Comparison of ENCODE assay signal across 7 mouse cellular contexts in the genomic region with DNA sequence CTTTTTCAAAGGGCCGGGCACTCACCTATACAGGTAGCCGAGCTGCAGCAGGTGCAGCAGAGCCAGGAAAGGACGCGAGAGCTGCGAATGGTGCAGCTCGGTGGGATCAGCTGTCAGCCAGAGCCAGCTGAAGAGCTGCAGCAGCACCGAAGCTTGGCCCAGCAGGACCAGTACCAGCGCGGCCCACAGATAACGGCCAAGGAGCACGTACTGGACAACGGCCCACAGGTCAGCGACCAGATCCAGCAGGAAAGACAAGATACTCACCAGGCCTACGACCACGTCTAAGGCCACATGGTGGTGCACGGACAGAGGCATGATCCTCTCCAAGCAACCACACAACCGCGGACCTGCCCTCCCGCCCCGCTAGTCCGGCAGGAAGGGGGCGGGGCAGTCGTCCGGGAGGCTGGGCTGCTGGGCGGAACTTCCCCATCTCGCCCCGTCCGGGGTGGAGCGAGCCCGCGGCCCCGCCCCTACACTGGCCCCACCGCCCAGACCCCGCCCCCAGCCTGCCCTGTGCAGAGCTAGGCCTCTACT. TPM values are rescaled to one million over a fixed set of nuclear protein-coding genes. Genes with fewer than 3 reads are reported as not detected.
A peak's percentile ranks its signal among the peaks of the same experiment; 100 is the strongest.
DNase-seq lines count a peak whose midpoint lies in the region; ATAC-seq lines count a peak whose summit lies in the region.

Xkr8 (minus strand) TSS at position 399 of the 537 bp plus-strand sequence.

- peak within 1 kb of the TSS; percentile 55 for H3K4me3 ChIP-seq in intestine, embryonic 14.5 days (ENCODE audit: low read depth, low read length)
- H3K4me3 ChIP-seq in limb, embryonic 11.5 days (ENCODE audit: low read depth, low read length): peak within 1 kb of the TSS; percentile 50
- H3K4me3 ChIP-seq in midbrain, embryonic 13.5 days (replicated peaks): peak within 1 kb of the TSS; percentile 60

- peak within 1 kb of the TSS; percentile 53 for H3K9ac ChIP-seq in intestine, embryonic 14.5 days (ENCODE audit: low read length)
- peak within 1 kb of the TSS; percentile 35; the same call in 1 of the 2 replicates for H3K9ac ChIP-seq in limb, embryonic 11.5 days (ENCODE audit: low read length)
- H3K9ac ChIP-seq in midbrain, embryonic 13.5 days (replicated peaks): peak within 1 kb of the TSS; percentile 71

- peak within 1 kb of the TSS; percentile 72 for H3K4me2 ChIP-seq in intestine, embryonic 14.5 days (ENCODE audit: low read length)
- peak within 1 kb of the TSS; percentile 91 for H3K4me2 ChIP-seq in limb, embryonic 11.5 days (ENCODE audit: low read depth, severe bottlenecking)
- H3K4me2 ChIP-seq in midbrain, embryonic 13.5 days (replicated peaks): peak within 1 kb of the TSS; percentile 77

- no peaks in the 10 kb centered on the region for H3K9me3 ChIP-seq in intestine, embryonic 14.5 days (ENCODE audit: control insufficient read depth, low read length)
- H3K9me3 ChIP-seq in limb, embryonic 11.5 days (ENCODE audit: control insufficient read depth, low read length): no peaks in the 10 kb centered on the region
- H3K9me3 ChIP-seq in midbrain, embryonic 13.5 days: no peaks in the 10 kb centered on the region

- peaks cover 8% of the 10 kb centered on the region; the same call in 1 of the 2 replicates for H3K36me3 ChIP-seq in intestine, embryonic 14.5 days (ENCODE audit: control insufficient read depth, insufficient read depth, low read length)
- H3K36me3 ChIP-seq in limb, embryonic 11.5 days (ENCODE audit: control insufficient read depth, insufficient read depth, low read length): no peaks in the 10 kb centered on the region
- peaks cover 11% of the 10 kb centered on the region for H3K36me3 ChIP-seq in midbrain, embryonic 13.5 days

- peaks cover 6% of the 10 kb centered on the region for H3K4me1 ChIP-seq in intestine, embryonic 14.5 days (replicated peaks; ENCODE audit: control insufficient read depth, insufficient read depth, low read length)
- H3K4me1 ChIP-seq in limb, embryonic 11.5 days (ENCODE audit: control insufficient read depth, insufficient read depth, low read length): 0 out of 2 replicates have a peak, but pooled peaks cover 4% of the 10 kb centered on the region
- H3K4me1 ChIP-seq in midbrain, embryonic 13.5 days (replicated peaks): peaks cover 18% of the 10 kb centered on the region

- H3K27ac ChIP-seq in intestine, embryonic 14.5 days (ENCODE audit: low read depth): no peak within 1 kb of the TSS
- no peak within 1 kb of the TSS for H3K27ac ChIP-seq in limb, embryonic 11.5 days (replicated peaks; ENCODE audit: low read depth, low read length)
- H3K27ac ChIP-seq in midbrain, embryonic 13.5 days: 0 out of 2 replicates have a peak within 1 kb of the TSS, but pooled peaks have one; percentile 12

- no peaks in the 10 kb centered on the region for H3K27me3 ChIP-seq in intestine, embryonic 14.5 days (replicated peaks; ENCODE audit: control insufficient read depth, insufficient read depth, low read length)
- no peaks in the 10 kb centered on the region for H3K27me3 ChIP-seq in limb, embryonic 11.5 days (ENCODE audit: control insufficient read depth, insufficient read depth, low read length)
- no peaks in the 10 kb centered on the region for H3K27me3 ChIP-seq in midbrain, embryonic 13.5 days

- ATAC-seq in intestine, embryonic 14.5 days (replicated peaks; ENCODE audit: low FRiP score, low TSS enrichment, low read depth): peak; percentile 93
- peak; percentile 89 for ATAC-seq in limb, embryonic 11.5 days (ENCODE audit: insufficient number of reproducible peaks, low FRiP score, low TSS enrichment, low read depth)
- peak; percentile 97 for ATAC-seq in midbrain, embryonic 13.5 days

- WGBS in intestine, embryonic 14.5 days: 2% methylated on average over 34 of the region's 34 CpGs
- WGBS in limb, embryonic 11.5 days: 3% methylated on average over 34 of the region's 34 CpGs
- WGBS in midbrain, embryonic 13.5 days: 2% methylated on average over 33 of the region's 34 CpGs

- DNase-seq in adrenal gland, adult 8-10 months: peak; percentile 86
- peak; percentile 94 for DNase-seq in embryo, embryonic 11 days
- peak; percentile 82 to 92 for DNase-seq in gastrocnemius, postnatal 36 days
- DNase-seq in intestine, embryonic 14.5 days (ENCODE audit: low spot score): peak; percentile 93
- peak; percentile 93 for DNase-seq in limb, embryonic 11.5 days (ENCODE audit: low spot score)
- peak; percentile 77 for DNase-seq in spleen, adult 12 weeks (ENCODE audit: low spot score)

- intact Hi-C loops in gastrocnemius, postnatal 36 days (cut with DNase I): no loop called here

RNA-seq across cellular contexts. Expression of gene Xkr8, which starts in this region (rescaled TPM):
- 1 to 10 TPM; 5.9 to 7.3 (median 6.6) TPM for total RNA-seq in adrenal gland, adult 8-10 months (2022)
- total RNA-seq in gastrocnemius, postnatal 36 days (2021): under 1 TPM; 0.51 to 0.74 TPM
- polyA plus RNA-seq in intestine, embryonic 14.5 days (2014; fragmentation: Nextera tagmentation; extraction: Ambion mirVana): 4.0 and 7.8 TPM in 2 replicates
- polyA plus RNA-seq in limb, embryonic 11.5 days (2014; fragmentation: Nextera tagmentation; extraction: Ambion mirVana): 4.2 and 7.6 TPM in 2 replicates
- 4.4 and 5.6 TPM in 2 replicates for polyA plus RNA-seq in midbrain, embryonic 13.5 days (2015; fragmentation: Nextera tagmentation; extraction: Ambion mirVana)

Comparison
In these comparisons a context has a peak if more than half of its experiments do, and no peak if none do; other contexts are left out.
1. Peak in DNase-seq in gastrocnemius, postnatal 36 days; RNA of the gene not detected or under 1 TPM.